Mouse (Mus musculus): ENCODE data around the gene Cep85l. TPM values are rescaled to one million over a fixed set of nuclear protein-coding genes. Genes with fewer than 3 reads are reported as not detected.

Cep85l gene
- 10 to 100 TPM; 35.9 to 43.5 TPM for total RNA-seq (2021)
- long read RNA-seq, experiment 1, full-length matches to known transcripts = 4 of 7 reads
- long read RNA-seq, experiment 1, partial matches to known transcripts = 2 of 7 reads
- long read RNA-seq, experiment 1, other reads (novel, unspliced or antisense) = 1 of 7 reads
- long read RNA-seq, experiment 2, full-length matches to known transcripts = 5 of 11 reads
- long read RNA-seq, experiment 2, partial matches to known transcripts = 3 of 11 reads
- long read RNA-seq, experiment 2, other reads (novel, unspliced or antisense) = 3 of 11 reads

- DNase-seq (ENCODE audit: low spot score in 2 of 2) = peak; percentile 85 to 90
Observed at GRCm38 (mm10) chr10:53379709-53380106, at the start of gene Cep85l. Gene Cep85l, minus strand, starts transcription at chr10:53379947.

- no peak for DNase-seq (ENCODE audit: low spot score in 2 of 2)
Observed at GRCm38 (mm10) chr10:53428695-53429447, 49.1 kb upstream of the Cep85l start.

GRCm38 (mm10) chr10:53426524-53426923 lies 46.8 kb upstream of the Cep85l start:
- no peak for DNase-seq (ENCODE audit: low spot score in 2 of 2)

- DNase-seq (ENCODE audit: low spot score in 2 of 2) = no peak
Observed at GRCm38 (mm10) chr10:53423091-53423490, 43.3 kb upstream of the Cep85l start.

- DNase-seq (ENCODE audit: low spot score in 2 of 2) = no peak
Observed at GRCm38 (mm10) chr10:53422206-53422605, 42.5 kb upstream of the Cep85l start.

GRCm38 (mm10) chr10:53421613-53422012 lies 41.9 kb upstream of the Cep85l start:
- DNase-seq (ENCODE audit: low spot score in 2 of 2) = no peak

GRCm38 (mm10) chr10:53420069-53420468 lies 40.3 kb upstream of the Cep85l start:
- DNase-seq (ENCODE audit: low spot score in 2 of 2) = no peak

GRCm38 (mm10) chr10:53419139-53419935 lies 39.6 kb upstream of the Cep85l start:
- DNase-seq (ENCODE audit: low spot score in 2 of 2) = no peak

- DNase-seq (ENCODE audit: low spot score in 2 of 2) = no peak
Observed at GRCm38 (mm10) chr10:53417015-53417414, 37.3 kb upstream of the Cep85l start.

GRCm38 (mm10) chr10:53416152-53416712 lies 36.5 kb upstream of the Cep85l start:
- no peak for DNase-seq (ENCODE audit: low spot score in 2 of 2)

- DNase-seq (ENCODE audit: low spot score in 2 of 2) = no peak
Observed at GRCm38 (mm10) chr10:53415252-53415651, 35.5 kb upstream of the Cep85l start.

- DNase-seq (ENCODE audit: low spot score in 2 of 2) = no peak
Observed at GRCm38 (mm10) chr10:53414092-53415085, 34.6 kb upstream of the Cep85l start.

- DNase-seq (ENCODE audit: low spot score in 2 of 2) = no peak
Observed at GRCm38 (mm10) chr10:53412936-53413335, 33.2 kb upstream of the Cep85l start.

GRCm38 (mm10) chr10:53412165-53412564 lies 32.4 kb upstream of the Cep85l start:
- no peak for DNase-seq (ENCODE audit: low spot score in 2 of 2)

GRCm38 (mm10) chr10:53410831-53411230 lies 31.1 kb upstream of the Cep85l start:
- no peak for DNase-seq (ENCODE audit: low spot score in 2 of 2)

- DNase-seq (ENCODE audit: low spot score in 2 of 2) = no peak
Observed at GRCm38 (mm10) chr10:53407422-53407821, 27.7 kb upstream of the Cep85l start.

- DNase-seq (ENCODE audit: low spot score in 2 of 2) = no peak
Observed at GRCm38 (mm10) chr10:53406845-53407244, 27.1 kb upstream of the Cep85l start.

GRCm38 (mm10) chr10:53402293-53402692 lies 22.5 kb upstream of the Cep85l start:
- no peak for DNase-seq (ENCODE audit: low spot score in 2 of 2)

- no peak for DNase-seq (ENCODE audit: low spot score in 2 of 2)
Observed at GRCm38 (mm10) chr10:53399053-53399452, 19.3 kb upstream of the Cep85l start.

GRCm38 (mm10) chr10:53398540-53398902 lies 18.8 kb upstream of the Cep85l start:
- DNase-seq (ENCODE audit: low spot score in 2 of 2) = peak; percentile 40 to 55
